Mouse (Mus musculus): Measurements from ENCODE around the gene Bcar3. TPM values are rescaled to one million over a fixed set of nuclear protein-coding genes. Genes with fewer than 3 reads are reported as not detected.

Bcar3 gene
- polyA plus RNA-seq, 1 experiment: 6.8 TPM

GRCm38 (mm10) chr3:122535938-122536703 lies 242.2 kb downstream of the Bcar3 start:
- no peak overlapping the region for H3K4me3 ChIP-seq (ENCODE audit: insufficient read depth, low read length)

GRCm38 (mm10) chr3:122538851-122539250 lies 244.9 kb downstream of the Bcar3 start:
- TF ChIP-seq POLR2A (IDR thresholded peaks at IDR 0.05; ENCODE audit: borderline replicate concordance, low read depth, low read length) (no peak), CTCF (IDR thresholded peaks at IDR 0.05; ENCODE audit: low read depth, low read length) (no peak)
- no peak overlapping the region for H3K27ac ChIP-seq (ENCODE audit: insufficient read depth, low read depth, low read length)
- H3K4me3 ChIP-seq (ENCODE audit: insufficient read depth, low read length): no peak overlapping the region
- H3K4me1 ChIP-seq (ENCODE audit: control insufficient read depth, insufficient read depth, low read length): peaks cover 3% of the 10 kb centered on the region; the same call in 1 of the 2 replicates

More at GRCm38 (mm10) chr3:122535938-122536703, 242.2 kb downstream of the Bcar3 start:
- H3K4me1 ChIP-seq (ENCODE audit: control insufficient read depth, insufficient read depth, low read length): peaks cover 3% of the 10 kb centered on the region; the same call in 1 of the 2 replicates
- H3K27ac ChIP-seq (ENCODE audit: insufficient read depth, low read depth, low read length): no peak overlapping the region
- TF ChIP-seq POLR2A (IDR thresholded peaks at IDR 0.05; ENCODE audit: borderline replicate concordance, low read depth, low read length): no peak
- TF ChIP-seq CTCF (IDR thresholded peaks at IDR 0.05; ENCODE audit: low read depth, low read length): no peak

GRCm38 (mm10) chr3:122539961-122540690 lies 246.2 kb downstream of the Bcar3 start:
- H3K27ac ChIP-seq (ENCODE audit: insufficient read depth, low read depth, low read length): no peak overlapping the region
- TF ChIP-seq CTCF (IDR thresholded peaks at IDR 0.05; ENCODE audit: low read depth, low read length) (no peak), POLR2A (IDR thresholded peaks at IDR 0.05; ENCODE audit: borderline replicate concordance, low read depth, low read length) (no peak)
- H3K4me1 ChIP-seq (ENCODE audit: control insufficient read depth, insufficient read depth, low read length): peaks cover 3% of the 10 kb centered on the region; the same call in 1 of the 2 replicates
- H3K4me3 ChIP-seq (ENCODE audit: insufficient read depth, low read length): no peak overlapping the region

GRCm38 (mm10) chr3:122540918-122541317 lies 247.0 kb downstream of the Bcar3 start:
- Histone ChIP-seq H3K4me3 (ENCODE audit: insufficient read depth, low read length) (no peak overlapping the region), H3K27ac (ENCODE audit: insufficient read depth, low read depth, low read length) (no peak overlapping the region), H3K4me1 (ENCODE audit: control insufficient read depth, insufficient read depth, low read length) (peaks cover 2% of the 10 kb centered on the region; the same call in 1 of the 2 replicates)
- TF ChIP-seq POLR2A (IDR thresholded peaks at IDR 0.05; ENCODE audit: borderline replicate concordance, low read depth, low read length) (no peak), CTCF (IDR thresholded peaks at IDR 0.05; ENCODE audit: low read depth, low read length) (no peak)

- Histone ChIP-seq H3K4me3 (ENCODE audit: insufficient read depth, low read length) (no peak overlapping the region), H3K4me1 (ENCODE audit: control insufficient read depth, insufficient read depth, low read length) (no peaks in the 10 kb centered on the region), H3K27ac (ENCODE audit: insufficient read depth, low read depth, low read length) (no peak overlapping the region)
- TF ChIP-seq POLR2A (IDR thresholded peaks at IDR 0.05; ENCODE audit: borderline replicate concordance, low read depth, low read length): no peak
Observed at GRCm38 (mm10) chr3:122545346-122545745, 251.4 kb downstream of the Bcar3 start.

- Histone ChIP-seq H3K4me1 (ENCODE audit: control insufficient read depth, insufficient read depth, low read length) (no peaks in the 10 kb centered on the region), H3K4me3 (ENCODE audit: insufficient read depth, low read length) (no peak overlapping the region), H3K27ac (ENCODE audit: insufficient read depth, low read depth, low read length) (no peak overlapping the region)
- TF ChIP-seq CTCF (IDR thresholded peaks at IDR 0.05; ENCODE audit: low read depth, low read length) (no peak), POLR2A (IDR thresholded peaks at IDR 0.05; ENCODE audit: borderline replicate concordance, low read depth, low read length) (no peak)
Observed at GRCm38 (mm10) chr3:122547469-122547868, 253.5 kb downstream of the Bcar3 start.

- Histone ChIP-seq H3K27ac (ENCODE audit: insufficient read depth, low read depth, low read length) (no peak overlapping the region), H3K4me3 (ENCODE audit: insufficient read depth, low read length) (no peak overlapping the region), H3K4me1 (ENCODE audit: control insufficient read depth, insufficient read depth, low read length) (no peaks in the 10 kb centered on the region)
- TF ChIP-seq CTCF (IDR thresholded peaks at IDR 0.05; ENCODE audit: low read depth, low read length) (no peak), POLR2A (IDR thresholded peaks at IDR 0.05; ENCODE audit: borderline replicate concordance, low read depth, low read length) (no peak)
Observed at GRCm38 (mm10) chr3:122551174-122551573, 257.2 kb downstream of the Bcar3 start.

GRCm38 (mm10) chr3:122557766-122558165 lies 263.8 kb downstream of the Bcar3 start:
- H3K4me1 ChIP-seq (ENCODE audit: control insufficient read depth, insufficient read depth, low read length): no peaks in the 10 kb centered on the region
- H3K27ac ChIP-seq (ENCODE audit: insufficient read depth, low read depth, low read length): no peak overlapping the region
- TF ChIP-seq CTCF (IDR thresholded peaks at IDR 0.05; ENCODE audit: low read depth, low read length): no peak
- TF ChIP-seq POLR2A (IDR thresholded peaks at IDR 0.05; ENCODE audit: borderline replicate concordance, low read depth, low read length): no peak
- H3K4me3 ChIP-seq (ENCODE audit: insufficient read depth, low read length): no peak overlapping the region

- TF ChIP-seq CTCF (IDR thresholded peaks at IDR 0.05; ENCODE audit: low read depth, low read length): no peak
- TF ChIP-seq POLR2A (IDR thresholded peaks at IDR 0.05; ENCODE audit: borderline replicate concordance, low read depth, low read length): no peak
- no peak overlapping the region for H3K27ac ChIP-seq (ENCODE audit: insufficient read depth, low read depth, low read length)
- no peak overlapping the region for H3K4me3 ChIP-seq (ENCODE audit: insufficient read depth, low read length)
- H3K4me1 ChIP-seq (ENCODE audit: control insufficient read depth, insufficient read depth, low read length): peaks cover 15% of the 10 kb centered on the region
Observed at GRCm38 (mm10) chr3:122565285-122565684, 271.3 kb downstream of the Bcar3 start.

- no peak for TF ChIP-seq POLR2A (IDR thresholded peaks at IDR 0.05; ENCODE audit: borderline replicate concordance, low read depth, low read length)
- no peak for TF ChIP-seq CTCF (IDR thresholded peaks at IDR 0.05; ENCODE audit: low read depth, low read length)
- Histone ChIP-seq H3K4me1 (ENCODE audit: control insufficient read depth, insufficient read depth, low read length) (peaks cover 15% of the 10 kb centered on the region), H3K27ac (ENCODE audit: insufficient read depth, low read depth, low read length) (peak overlapping the region; percentile 92), H3K4me3 (ENCODE audit: insufficient read depth, low read length) (peak overlapping the region; percentile 56)
Observed at GRCm38 (mm10) chr3:122566112-122566511, 272.2 kb downstream of the Bcar3 start.

All from bone marrow macrophage, adult 2 months (primary cell).